Mouse (Mus musculus) T-helper 17 cell (primary cell): ENCODE data around the gene Vmn2r61.

ENCODE experiments used
- in situ Hi-C, 2 experiments: fragments of 300-600 bp; cut with MboI, MseI; formaldehyde crosslinking; loops; 1 replicate in 1 of 2; 2 replicates in 1 of 2; pipeline ENCODE4 v1.15.1; 2025; ENCODE audit warnings: high pct_unique_total_duplicates in 2 of 2

Vmn2r61 gene

DNA sequence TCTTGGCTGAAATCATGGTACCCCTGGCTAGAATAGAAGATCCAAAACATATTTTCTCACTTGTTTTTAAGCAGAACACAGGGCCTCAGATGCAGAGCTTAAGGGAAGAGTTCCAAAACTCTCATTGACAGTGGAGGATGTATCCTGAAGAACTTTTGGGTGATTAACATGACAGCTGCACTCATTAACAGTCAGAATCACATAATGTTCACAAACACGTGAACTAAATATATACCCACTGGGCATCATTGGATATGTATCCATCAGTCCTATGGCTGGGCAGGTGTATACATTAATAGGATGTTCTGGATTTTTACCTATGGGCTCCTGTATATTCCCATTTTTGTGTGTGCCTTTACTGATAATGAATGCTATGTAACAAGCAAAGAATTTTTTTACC lies at the start of gene Vmn2r61:
Gene Vmn2r61, plus strand, starts transcription at position 301 of the 400 bp plus-strand sequence.
- in situ Hi-C loops, result no loop called here
